Mouse (Mus musculus) embryonic facial prominence, embryonic 11.5 days (tissue): ENCODE data around the gene Ccz1. TPM values are rescaled to one million over a fixed set of nuclear protein-coding genes. Genes with fewer than 3 reads are reported as not detected.

Experiments
- ATAC-seq: fragments of 200-750 bp; cut with Nextera tagmentation; replicated peaks from 2 replicates; pipeline ENCODE4 v1.8.0; 2017; ENCODE audit warnings: low read depth; ENCODE audit not compliant: insufficient number of reproducible peaks, low FRiP score, low TSS enrichment
- DNase-seq: peaks from one replicate; pipeline ENCODE4 v3.0.0-alpha.2; 2015; ENCODE audit warnings: low spot score
- H3K27ac ChIP-seq: fragments of 300-500 bp; sonication (generic); replicated peaks from 2 replicates; pipeline ENCODE4 v1.5.1; 2014; ENCODE audit warnings: mild to moderate bottlenecking, low read depth, low read length, control low read depth
- H3K27me3 ChIP-seq: fragments of 300-500 bp; sonication (generic); 2 replicates; pipeline ENCODE4 v1.6.1; 2014; ENCODE audit warnings: mild to moderate bottlenecking, low read length, moderate library complexity, mixed read lengths; ENCODE audit not compliant: control insufficient read depth, insufficient read depth
- H3K36me3 ChIP-seq: fragments of 300-500 bp; sonication (generic); replicated peaks from 2 replicates; pipeline ENCODE4 v1.6.1; 2014; ENCODE audit warnings: low read depth, mild to moderate bottlenecking, low read length, moderate library complexity, mixed read lengths; ENCODE audit not compliant: control insufficient read depth, insufficient read depth
- H3K4me1 ChIP-seq: fragments of 300-500 bp; sonication (generic); 2 replicates; pipeline ENCODE4 v1.6.1; 2014; ENCODE audit warnings: low read length, mixed read lengths; ENCODE audit not compliant: control insufficient read depth, insufficient read depth
- H3K4me2 ChIP-seq: fragments of 300-500 bp; sonication (generic); 2 replicates; pipeline ENCODE4 v1.6.1; 2014; ENCODE audit warnings: low read depth, mild to moderate bottlenecking, control low read depth, low read length, moderate library complexity
- H3K4me3 ChIP-seq: fragments of 300-500 bp; sonication (generic); 2 replicates; pipeline ENCODE4 v1.5.1; 2014; ENCODE audit warnings: low read depth, low read length, control low read depth
- H3K9ac ChIP-seq: fragments of 300-500 bp; sonication (generic); replicated peaks from 2 replicates; pipeline ENCODE4 v1.6.1; 2014; ENCODE audit warnings: mild to moderate bottlenecking, control low read depth, low read length
- H3K9me3 ChIP-seq: fragments of 300-500 bp; sonication (generic); replicated peaks from 2 replicates; pipeline ENCODE4 v1.6.1; 2016; ENCODE audit warnings: mild to moderate bottlenecking, low read length, inconsistent platforms, mixed read lengths; ENCODE audit not compliant: control insufficient read depth
- WGBS: fragments of 180-500 bp; shearing (Covaris S2); extraction: QIAGEN DNeasy Blood & Tissue Kit; methylation state at CpG from one replicate; pipeline ENCODE4 v1.1.7; 2014; 5-methylcytosine and 5-hydroxymethylcytosine counted together
- polyA plus RNA-seq: library from polyadenylated mRNA; unstranded; fragments of >200 nt; fragmentation: Nextera tagmentation; extraction: Ambion mirVana; gene quantifications from 2 replicates; pipeline ENCODE4 v1.2.1, GENCODE M21; 2014

The Ccz1 gene
- polyA plus RNA-seq = 110 and 117 TPM in 2 replicates

DNA sequence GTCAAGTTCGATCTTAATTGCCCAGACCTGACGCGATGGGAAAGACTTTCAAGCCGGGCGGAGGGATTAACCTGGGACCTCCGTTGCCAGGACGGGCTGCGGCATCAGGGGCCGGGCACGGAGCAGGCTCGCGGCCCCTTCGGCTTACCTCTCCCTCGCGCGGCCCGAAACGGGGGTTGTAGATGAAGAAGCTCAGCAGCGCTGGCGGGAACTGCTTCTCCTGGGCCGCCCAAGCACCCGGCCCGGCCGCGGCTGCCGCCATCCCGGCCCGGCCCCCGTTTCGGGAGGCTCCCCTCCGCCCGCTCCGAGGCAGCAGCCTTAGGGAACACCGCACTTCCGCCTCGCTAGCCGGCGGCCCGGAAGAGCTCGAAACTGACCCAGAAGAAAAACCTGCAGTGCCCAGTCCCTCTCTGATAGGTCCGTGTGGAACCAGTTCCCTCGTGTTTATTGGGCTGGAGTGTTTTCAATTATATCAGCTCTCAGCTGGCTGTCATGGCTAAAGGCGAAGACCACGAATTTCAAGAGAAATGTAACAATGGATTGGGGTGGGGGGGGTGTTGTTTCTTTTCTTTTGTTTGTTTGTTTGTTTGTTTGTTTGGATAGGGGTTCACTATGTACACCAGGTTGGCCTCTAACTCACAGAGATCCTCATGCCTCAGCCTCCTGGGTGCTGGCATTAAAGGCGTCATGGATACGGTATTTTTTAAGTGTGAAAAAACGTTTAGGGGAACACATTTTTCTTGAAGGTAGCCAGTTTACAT, at the start of gene Ccz1:
TSS of gene Ccz1 (minus strand) at position 327 of the 761 bp plus-strand sequence.
- Histone ChIP-seq H3K27ac (peak within 1 kb of the TSS; percentile 65; the same call in 1 of the 2 replicates), H3K9me3 (no peaks in the 10 kb centered on the region), H3K27me3 (no peaks in the 10 kb centered on the region), H3K36me3 (peaks cover 2% of the 10 kb centered on the region), H3K4me3 (peak within 1 kb of the TSS; percentile 90), H3K4me1 (no peaks in the 10 kb centered on the region), H3K4me2 (peak within 1 kb of the TSS; percentile 40), H3K9ac (peak within 1 kb of the TSS; percentile 93)
- DNase-seq (peak; percentile 92), ATAC-seq (peak; percentile 98)
- 4% methylated on average over 45 of the region's 47 CpGs for WGBS

DNA sequence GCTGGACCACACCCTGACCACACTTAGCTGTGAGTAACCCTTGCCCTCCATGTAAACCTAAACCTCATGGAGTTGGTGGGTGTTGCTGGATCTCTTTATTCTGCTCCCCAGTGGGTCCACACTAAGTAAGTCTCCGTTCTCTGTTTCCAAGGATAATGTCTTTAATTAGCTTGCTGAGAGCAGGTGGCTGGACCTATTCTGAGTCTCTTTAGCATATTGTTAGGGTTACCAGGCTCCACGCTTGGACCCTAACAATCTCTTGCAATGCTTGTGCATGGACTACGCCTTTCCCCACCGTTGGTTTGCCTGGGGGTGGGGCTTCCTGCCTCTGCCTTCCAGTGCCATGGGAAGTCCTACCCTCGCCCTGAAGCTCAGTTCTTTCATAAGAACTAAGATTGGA, 49.4 kb upstream of the Ccz1 start:
- H3K9ac ChIP-seq = no peak overlapping the region
- 70% methylated on average over 5 of the region's 5 CpGs for WGBS
- no peaks in the 10 kb centered on the region for H3K27me3 ChIP-seq
- ATAC-seq = no peak
- H3K27ac ChIP-seq = no peak overlapping the region
- no peak overlapping the region for H3K4me3 ChIP-seq
- no peaks in the 10 kb centered on the region for H3K36me3 ChIP-seq
- no peak for DNase-seq
- H3K4me2 ChIP-seq = no peak overlapping the region
- H3K9me3 ChIP-seq = no peaks in the 10 kb centered on the region
- no peaks in the 10 kb centered on the region for H3K4me1 ChIP-seq

DNA sequence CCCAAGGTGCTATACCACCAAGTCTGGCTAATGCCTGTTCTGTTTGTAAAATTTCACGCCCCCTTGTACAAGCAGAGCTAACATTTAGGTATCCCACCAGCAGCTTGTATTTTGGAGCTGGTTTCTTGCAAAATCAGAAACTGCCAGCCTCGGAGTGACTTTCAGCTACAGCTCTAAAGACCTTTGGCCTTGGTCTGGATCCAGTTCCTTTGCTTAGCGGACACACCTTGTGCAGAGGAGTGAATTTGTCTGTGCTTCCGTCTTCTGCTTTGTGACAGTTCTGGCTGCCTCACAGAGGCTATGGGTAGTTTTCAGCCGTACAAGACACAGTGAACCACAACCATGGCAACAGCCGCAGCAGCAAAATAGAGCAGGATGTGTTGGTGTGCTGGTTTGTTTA, 39.7 kb upstream of the Ccz1 start:
- DNase-seq = no peak
- 93% methylated on average over 6 of the region's 6 CpGs for WGBS
- no peaks in the 10 kb centered on the region for H3K27me3 ChIP-seq

DNA sequence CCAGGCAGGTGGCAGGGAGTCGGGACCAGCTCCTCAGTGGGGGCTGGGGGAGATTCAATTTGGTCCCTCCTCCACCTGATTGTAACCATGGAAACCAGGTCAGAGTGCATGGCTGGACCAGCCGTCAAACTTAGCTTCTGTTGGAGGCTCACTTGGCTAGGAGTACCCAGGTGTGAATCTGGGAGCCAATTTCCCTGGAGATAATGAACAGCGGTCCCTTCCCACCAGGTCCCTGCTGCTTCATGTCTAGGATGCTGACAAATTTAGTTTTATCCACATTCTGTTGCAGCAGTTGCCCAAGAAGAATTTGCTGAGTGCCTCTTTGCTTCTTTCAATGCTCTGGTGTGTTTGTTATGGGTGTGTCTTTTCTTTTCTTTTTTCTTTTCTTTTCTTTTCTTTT, 38.8 kb upstream of the Ccz1 start:
- DNase-seq = no peak
- no peak for ATAC-seq
- no peak overlapping the region for H3K9ac ChIP-seq
- no peaks in the 10 kb centered on the region for H3K4me1 ChIP-seq
- H3K36me3 ChIP-seq = no peaks in the 10 kb centered on the region
- H3K9me3 ChIP-seq = no peaks in the 10 kb centered on the region
- H3K27me3 ChIP-seq = no peaks in the 10 kb centered on the region
- WGBS = 40% methylated on average over 3 of the region's 3 CpGs
- no peak overlapping the region for H3K27ac ChIP-seq
- no peak overlapping the region for H3K4me3 ChIP-seq
- H3K4me2 ChIP-seq = no peak overlapping the region

More for the DNA sequence above, 39.7 kb upstream of the Ccz1 start:
- no peak for ATAC-seq
- H3K4me3 ChIP-seq = no peak overlapping the region
- no peak overlapping the region for H3K27ac ChIP-seq
- no peak overlapping the region for H3K4me2 ChIP-seq
- no peaks in the 10 kb centered on the region for H3K9me3 ChIP-seq
- no peak overlapping the region for H3K9ac ChIP-seq
- H3K36me3 ChIP-seq = no peaks in the 10 kb centered on the region
- H3K4me1 ChIP-seq = no peaks in the 10 kb centered on the region

DNA sequence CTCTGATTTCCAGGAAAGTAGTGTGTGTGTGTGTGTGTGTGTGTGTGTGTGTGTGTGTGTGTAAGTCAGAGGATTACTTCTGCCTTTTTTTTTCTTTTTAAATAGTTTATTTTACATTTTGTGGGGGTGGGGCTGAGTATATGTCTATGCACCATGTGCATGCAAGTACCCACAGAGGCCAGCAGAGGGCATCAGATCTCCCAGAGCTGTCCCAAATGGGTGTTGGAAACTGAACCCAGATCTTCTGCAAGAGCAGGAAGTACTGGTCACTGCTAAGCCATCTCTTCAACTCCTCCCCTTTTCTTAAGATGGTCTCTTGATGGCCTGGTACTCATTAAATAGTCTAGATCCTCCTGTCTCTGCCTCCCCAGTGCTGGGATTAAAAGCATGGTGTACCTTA, 36.6 kb upstream of the Ccz1 start:
- Histone ChIP-seq H3K9me3 (no peaks in the 10 kb centered on the region), H3K27me3 (no peaks in the 10 kb centered on the region), H3K4me1 (no peaks in the 10 kb centered on the region), H3K27ac (no peak overlapping the region), H3K9ac (no peak overlapping the region), H3K4me3 (no peak overlapping the region), H3K36me3 (no peaks in the 10 kb centered on the region), H3K4me2 (no peak overlapping the region)
- DNase-seq (no peak), ATAC-seq (no peak)

DNA sequence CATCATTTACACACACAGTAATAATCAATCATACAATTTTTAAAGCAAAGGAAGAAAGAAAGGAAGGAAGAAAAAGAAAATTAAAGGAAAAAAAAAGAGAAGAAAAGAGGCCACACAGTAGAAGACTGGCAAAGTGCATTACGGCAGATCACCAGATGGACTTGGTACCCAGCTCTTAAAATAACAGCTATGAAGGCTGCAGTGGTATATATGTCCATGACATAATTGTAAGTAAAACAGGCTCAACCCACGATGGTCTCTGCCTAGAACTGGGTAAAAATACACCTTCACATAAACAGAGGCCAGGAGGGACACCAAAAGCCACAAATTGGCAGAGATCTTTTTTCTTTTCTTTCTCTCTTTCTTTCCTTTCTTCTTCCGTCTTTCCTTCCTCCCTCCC, 35.2 kb upstream of the Ccz1 start:
- H3K27me3 ChIP-seq = no peaks in the 10 kb centered on the region
- DNase-seq = no peak
- no peaks in the 10 kb centered on the region for H3K36me3 ChIP-seq
- no peak overlapping the region for H3K9ac ChIP-seq
- H3K27ac ChIP-seq = no peak overlapping the region
- H3K4me2 ChIP-seq = no peak overlapping the region
- no peak overlapping the region for H3K4me3 ChIP-seq
- 61% methylated on average over 3 of the region's 3 CpGs for WGBS
- H3K9me3 ChIP-seq = no peaks in the 10 kb centered on the region
- H3K4me1 ChIP-seq = no peaks in the 10 kb centered on the region
- ATAC-seq = no peak

DNA sequence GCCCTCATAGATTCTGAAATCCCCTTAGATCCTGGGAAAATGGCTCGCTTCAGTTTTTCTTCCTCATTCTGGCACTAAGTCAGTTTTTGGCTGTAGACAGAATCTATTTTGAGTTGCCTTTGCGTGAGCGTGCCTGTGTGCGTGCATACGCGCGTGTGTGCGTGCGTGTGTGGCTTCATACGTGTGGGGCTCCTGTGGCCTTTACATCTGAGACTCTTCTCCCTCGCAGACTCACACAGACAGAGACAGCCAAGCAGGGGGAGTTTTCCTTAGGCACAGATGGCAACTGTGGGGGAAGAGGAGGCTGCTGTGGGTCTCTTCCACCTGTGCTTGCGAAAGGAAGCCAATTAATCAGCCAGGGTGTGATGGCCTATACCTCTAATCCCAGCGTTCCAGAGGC, 32.6 kb upstream of the Ccz1 start:
- Histone ChIP-seq H3K4me3 (no peak overlapping the region), H3K4me2 (no peak overlapping the region), H3K9me3 (no peaks in the 10 kb centered on the region), H3K4me1 (no peaks in the 10 kb centered on the region), H3K9ac (no peak overlapping the region), H3K36me3 (no peaks in the 10 kb centered on the region), H3K27me3 (no peaks in the 10 kb centered on the region), H3K27ac (no peak overlapping the region)
- no peak for ATAC-seq
- no peak for DNase-seq
- 59% methylated on average over 13 of the region's 13 CpGs for WGBS

DNA sequence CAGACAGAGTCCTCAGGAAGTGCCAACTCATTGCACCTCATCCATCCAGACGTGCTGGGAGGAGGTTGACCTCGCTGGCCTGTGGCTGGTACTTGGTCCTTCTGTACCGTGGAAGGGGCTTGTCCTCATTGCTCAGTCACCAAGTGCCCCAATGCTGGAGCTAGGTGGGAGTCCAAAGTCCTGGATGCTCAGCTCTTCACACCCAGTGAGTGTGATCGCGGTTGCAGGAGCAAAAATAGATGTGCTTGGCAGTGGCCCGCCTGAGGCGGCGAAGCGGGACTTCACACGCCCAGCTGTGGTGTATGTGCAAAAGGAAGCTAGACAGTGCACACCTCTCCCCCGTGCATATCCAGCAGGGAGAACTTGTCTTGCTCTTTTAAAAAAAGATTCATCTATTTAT, 28.5 kb upstream of the Ccz1 start:
- H3K36me3 ChIP-seq = no peaks in the 10 kb centered on the region
- ATAC-seq (no peak), DNase-seq (no peak)
- no peaks in the 10 kb centered on the region for H3K9me3 ChIP-seq
- H3K27me3 ChIP-seq = no peaks in the 10 kb centered on the region
- H3K9ac ChIP-seq = no peak overlapping the region
- no peak overlapping the region for H3K4me2 ChIP-seq
- H3K4me1 ChIP-seq = no peaks in the 10 kb centered on the region
- 89% methylated on average over 11 of the region's 11 CpGs for WGBS
- no peak overlapping the region for H3K4me3 ChIP-seq
- H3K27ac ChIP-seq = no peak overlapping the region
